Mouse (Mus musculus) limb, embryonic 12.5 days (tissue): ENCODE measurements around the gene Tox2. TPM values are rescaled to one million over a fixed set of nuclear protein-coding genes. Genes with fewer than 3 reads are reported as not detected.

ENCODE experiments used
- ATAC-seq: fragments of 200-750 bp; cut with Nextera tagmentation; 2 replicates; pipeline ENCODE4 v1.8.0; 2017; ENCODE audit warnings: low read depth, moderate TSS enrichment; ENCODE audit not compliant: insufficient number of reproducible peaks, insufficient read depth, low FRiP score, low TSS enrichment
- H3K27ac ChIP-seq: fragments of 300-500 bp; sonication (generic); 2 replicates; pipeline ENCODE4 v1.5.1; 2016; ENCODE audit warnings: mild to moderate bottlenecking, moderate library complexity
- H3K27me3 ChIP-seq: fragments of 300-500 bp; sonication (generic); 2 replicates; pipeline ENCODE4 v1.6.1; 2016; ENCODE audit warnings: mild to moderate bottlenecking, moderate library complexity
- H3K36me3 ChIP-seq: fragments of 300-500 bp; sonication (generic); 2 replicates; pipeline ENCODE4 v1.6.1; 2016; ENCODE audit warnings: mild to moderate bottlenecking, moderate library complexity
- H3K4me1 ChIP-seq: fragments of 300-500 bp; sonication (generic); replicated peaks from 2 replicates; pipeline ENCODE4 v1.6.1; 2016
- H3K4me2 ChIP-seq: fragments of 300-500 bp; sonication (generic); 2 replicates; pipeline ENCODE4 v1.6.1; 2016; ENCODE audit warnings: mild to moderate bottlenecking, moderate library complexity
- H3K4me3 ChIP-seq: fragments of 300-500 bp; sonication (generic); replicated peaks from 2 replicates; pipeline ENCODE4 v1.5.1; 2016; ENCODE audit warnings: mild to moderate bottlenecking
- H3K9ac ChIP-seq: fragments of 300-500 bp; sonication (generic); replicated peaks from 2 replicates; pipeline ENCODE4 v1.6.1; 2016; ENCODE audit warnings: mild to moderate bottlenecking, moderate library complexity
- H3K9me3 ChIP-seq: fragments of 300-500 bp; sonication (generic); 2 replicates; pipeline ENCODE4 v1.6.1; 2016; ENCODE audit warnings: mild to moderate bottlenecking, moderate library complexity
- WGBS: fragments of 180-500 bp; shearing (Covaris S2); methylation state at CpG from one replicate; pipeline ENCODE4 v1.1.7; 2016; 5-methylcytosine and 5-hydroxymethylcytosine counted together
- polyA plus RNA-seq: library from polyadenylated mRNA; unstranded; fragments of >200 nt; fragmentation: Nextera tagmentation; extraction: Ambion mirVana; gene quantifications from 2 replicates; pipeline ENCODE4 v1.2.1, GENCODE M21; 2016

Tox2 gene
- polyA plus RNA-seq, 1 experiment from 2014 or later: 0.92 TPM

GRCm38 (mm10) chr2:163231781-163232534 lies 29.0 kb downstream of the Tox2 start:
- H3K27ac ChIP-seq: no peak overlapping the region
- H3K36me3 ChIP-seq: no peaks in the 10 kb centered on the region
- no peak overlapping the region for H3K4me3 ChIP-seq
- no peak for ATAC-seq
- H3K9me3 ChIP-seq: no peaks in the 10 kb centered on the region
- H3K4me2 ChIP-seq: no peak overlapping the region
- H3K27me3 ChIP-seq: peaks cover 21% of the 10 kb centered on the region
- H3K4me1 ChIP-seq: no peaks in the 10 kb centered on the region; the same call in 1 of the 2 replicates
- WGBS: 79% methylated on average over 13 of the region's 13 CpGs
- H3K9ac ChIP-seq: no peak overlapping the region

- ATAC-seq: no peak
- H3K27me3 ChIP-seq: peaks cover 32% of the 10 kb centered on the region
- no peak overlapping the region for H3K4me3 ChIP-seq
- no peaks in the 10 kb centered on the region for H3K4me1 ChIP-seq
- H3K27ac ChIP-seq: no peak overlapping the region
- H3K9me3 ChIP-seq: no peaks in the 10 kb centered on the region
- WGBS: 85% methylated on average over 9 of the region's 9 CpGs
- H3K4me2 ChIP-seq: no peak overlapping the region
- no peak overlapping the region for H3K9ac ChIP-seq
- H3K36me3 ChIP-seq: no peaks in the 10 kb centered on the region
These were observed 30.7 kb downstream of the Tox2 start for GRCm38 (mm10) chr2:163233666-163234065.

DNA sequence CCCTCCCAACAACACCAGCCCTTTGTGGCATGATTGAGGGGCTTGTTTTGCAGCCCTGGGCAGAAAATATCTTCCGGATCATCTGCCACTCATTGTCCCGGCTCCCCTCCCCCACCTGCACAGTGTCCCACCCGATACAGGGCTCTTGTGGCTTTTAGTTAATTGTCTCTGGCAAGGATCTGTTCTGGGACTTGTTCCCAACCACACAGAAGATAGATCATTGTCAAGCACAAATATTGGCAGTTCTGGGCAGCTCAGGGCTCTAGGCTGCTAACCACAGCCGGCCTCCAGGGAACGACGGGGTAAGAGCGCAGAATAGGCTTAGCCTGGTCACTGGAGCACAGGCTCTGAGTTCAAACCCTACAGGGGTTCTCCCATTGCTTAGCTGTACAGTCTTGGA lies 33.1 kb downstream of the Tox2 start:
- Histone ChIP-seq H3K4me1 (no peaks in the 10 kb centered on the region), H3K36me3 (no peaks in the 10 kb centered on the region), H3K4me2 (no peak overlapping the region), H3K27ac (no peak overlapping the region), H3K9me3 (no peaks in the 10 kb centered on the region), H3K27me3 (peaks cover 33% of the 10 kb centered on the region), H3K4me3 (no peak overlapping the region), H3K9ac (no peak overlapping the region)
- WGBS: 66% methylated on average over 7 of the region's 7 CpGs
- no peak for ATAC-seq

DNA sequence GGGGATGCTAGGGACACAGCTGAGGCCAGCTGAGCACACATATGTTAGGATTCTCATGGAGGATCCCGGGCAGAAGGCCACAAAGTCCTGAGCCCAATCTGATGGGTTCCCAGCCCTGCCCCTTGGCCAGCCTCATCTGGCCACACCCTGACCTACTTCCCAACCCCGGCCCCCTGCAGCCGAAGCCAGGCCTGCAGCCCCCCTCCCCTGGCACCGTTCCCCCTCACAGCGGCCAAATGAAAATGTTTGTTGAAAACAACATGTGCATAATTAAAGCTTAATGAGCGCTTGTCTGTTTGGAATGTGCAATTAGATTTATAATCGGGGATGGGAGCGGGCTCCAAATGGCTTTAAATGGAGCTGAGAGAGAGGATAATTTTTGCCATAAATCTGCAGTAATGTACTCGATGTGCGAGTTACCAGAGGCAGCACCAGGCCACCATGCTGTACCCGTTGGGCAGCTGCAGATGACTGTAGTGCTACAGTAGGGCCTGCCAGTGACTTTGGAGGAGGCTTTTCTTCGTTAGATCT lies 35.1 kb downstream of the Tox2 start:
- H3K27ac ChIP-seq: no peak overlapping the region
- H3K9me3 ChIP-seq: no peaks in the 10 kb centered on the region
- no peak overlapping the region for H3K9ac ChIP-seq
- H3K4me1 ChIP-seq: peaks cover 4% of the 10 kb centered on the region; the same call in 1 of the 2 replicates
- no peak overlapping the region for H3K4me2 ChIP-seq
- WGBS: 45% methylated on average over 12 of the region's 12 CpGs
- no peak for ATAC-seq
- H3K27me3 ChIP-seq: peaks cover 24% of the 10 kb centered on the region
- H3K4me3 ChIP-seq: no peak overlapping the region
- H3K36me3 ChIP-seq: no peaks in the 10 kb centered on the region

DNA sequence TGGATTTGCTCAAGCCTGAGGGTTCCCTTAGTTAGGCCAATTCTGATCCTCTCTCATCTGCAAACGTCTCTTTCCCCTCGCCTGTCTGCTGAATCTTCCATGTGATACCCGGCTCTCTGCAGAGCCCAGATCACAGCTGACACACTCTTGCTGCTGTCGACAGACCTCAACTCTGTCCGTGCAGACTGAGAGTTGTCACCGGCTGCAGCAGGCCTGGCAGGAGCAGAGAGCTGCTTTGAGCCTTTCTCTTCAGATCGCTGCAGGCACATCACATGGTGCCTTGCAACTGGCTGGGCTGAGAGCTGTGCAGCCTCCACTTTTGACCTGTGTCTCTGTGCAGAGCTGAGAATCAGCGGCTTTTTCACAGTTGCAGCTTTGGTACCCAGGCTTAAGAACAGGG lies 37.0 kb downstream of the Tox2 start:
- H3K4me1 ChIP-seq: peaks cover 4% of the 10 kb centered on the region; the same call in 1 of the 2 replicates
- peaks cover 16% of the 10 kb centered on the region; the same call in 1 of the 2 replicates for H3K27me3 ChIP-seq
- ATAC-seq: no peak
- H3K4me2 ChIP-seq: no peak overlapping the region
- 59% methylated on average over 8 of the region's 8 CpGs for WGBS
- no peak overlapping the region for H3K27ac ChIP-seq
- 0 out of 2 replicates have a peak overlapping the region, but pooled peaks have one; percentile 27 for H3K9ac ChIP-seq
- no peaks in the 10 kb centered on the region for H3K9me3 ChIP-seq
- no peaks in the 10 kb centered on the region for H3K36me3 ChIP-seq
- no peak overlapping the region for H3K4me3 ChIP-seq

DNA sequence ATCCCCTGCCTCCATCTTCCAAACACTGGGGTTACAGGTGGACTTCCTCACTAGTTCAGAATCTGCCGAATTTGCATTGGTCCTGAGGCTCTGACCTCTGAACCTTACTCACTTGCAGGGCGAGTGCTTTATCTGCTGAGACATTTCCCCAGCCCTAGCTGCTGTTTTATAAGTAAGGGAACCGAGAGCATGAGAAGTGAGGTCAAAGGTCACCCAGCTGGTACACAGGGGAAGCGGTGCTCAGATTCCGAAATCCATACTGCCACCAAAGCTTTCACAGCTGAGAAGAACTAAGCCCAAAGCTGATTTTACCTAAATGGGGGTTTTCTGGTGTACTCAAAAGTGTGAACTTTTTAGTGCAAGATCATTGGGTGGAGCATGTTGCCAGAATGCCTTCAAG lies 38.9 kb downstream of the Tox2 start:
- ATAC-seq: no peak
- Histone ChIP-seq H3K4me1 (peaks cover 4% of the 10 kb centered on the region; the same call in 1 of the 2 replicates), H3K9me3 (no peaks in the 10 kb centered on the region), H3K27me3 (0 out of 2 replicates have a peak, but pooled peaks cover 13% of the 10 kb centered on the region), H3K36me3 (no peaks in the 10 kb centered on the region), H3K9ac (no peak overlapping the region), H3K27ac (no peak overlapping the region), H3K4me3 (no peak overlapping the region), H3K4me2 (no peak overlapping the region)
- WGBS: 21% methylated on average over 5 of the region's 5 CpGs

DNA sequence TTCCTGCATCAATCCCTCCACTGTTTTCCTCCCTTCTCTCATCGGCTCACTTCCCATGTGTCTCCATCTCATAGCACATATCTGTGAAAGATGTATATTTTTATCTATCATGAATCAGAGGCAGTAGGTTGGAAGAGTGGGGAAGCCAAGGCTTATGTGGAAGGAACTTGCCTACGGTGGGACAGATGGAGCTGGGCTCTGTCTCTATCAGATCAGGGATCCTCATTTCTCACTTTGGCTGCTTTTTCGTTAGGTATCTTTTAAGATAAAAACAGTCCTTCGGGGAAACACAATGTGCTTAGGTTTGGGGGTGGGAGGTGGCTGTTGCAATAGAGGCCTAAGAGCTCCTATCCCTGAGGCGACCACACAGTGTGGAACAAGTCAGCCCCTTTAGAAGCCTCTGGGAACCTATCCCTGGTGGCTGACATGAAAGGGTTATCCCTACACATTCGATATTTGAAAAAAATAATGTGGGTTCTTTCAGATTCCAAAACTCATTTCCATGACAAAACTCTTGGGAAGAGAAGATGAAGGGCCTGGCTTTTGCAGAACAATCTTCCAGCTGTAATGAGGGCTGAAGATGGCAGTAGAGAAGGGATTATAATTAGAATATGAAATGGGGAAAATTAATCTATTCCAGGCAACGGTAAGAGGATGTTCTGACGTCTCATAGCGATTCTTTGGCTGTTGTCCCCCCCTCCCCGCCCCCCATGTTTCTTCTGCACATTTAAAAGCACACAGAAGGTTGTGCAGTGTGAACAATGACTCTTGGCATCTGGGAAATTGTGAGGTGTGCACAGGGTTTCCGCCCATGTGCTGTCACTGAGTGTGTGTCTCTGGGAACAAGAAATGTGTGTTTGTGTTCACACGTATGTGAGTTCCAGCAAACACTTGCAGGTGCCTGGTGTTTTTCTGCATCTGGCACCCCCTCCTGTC lies 41.3 kb downstream of the Tox2 start:
- H3K36me3 ChIP-seq: no peaks in the 10 kb centered on the region
- no peaks in the 10 kb centered on the region for H3K9me3 ChIP-seq
- no peak overlapping the region for H3K4me2 ChIP-seq
- no peak overlapping the region for H3K9ac ChIP-seq
- H3K4me3 ChIP-seq: no peak overlapping the region
- ATAC-seq: no peak
- H3K27ac ChIP-seq: no peak overlapping the region
- 86% methylated on average over 12 of the region's 12 CpGs for WGBS
- H3K4me1 ChIP-seq: peaks cover 4% of the 10 kb centered on the region; the same call in 1 of the 2 replicates
- no peaks in the 10 kb centered on the region for H3K27me3 ChIP-seq

DNA sequence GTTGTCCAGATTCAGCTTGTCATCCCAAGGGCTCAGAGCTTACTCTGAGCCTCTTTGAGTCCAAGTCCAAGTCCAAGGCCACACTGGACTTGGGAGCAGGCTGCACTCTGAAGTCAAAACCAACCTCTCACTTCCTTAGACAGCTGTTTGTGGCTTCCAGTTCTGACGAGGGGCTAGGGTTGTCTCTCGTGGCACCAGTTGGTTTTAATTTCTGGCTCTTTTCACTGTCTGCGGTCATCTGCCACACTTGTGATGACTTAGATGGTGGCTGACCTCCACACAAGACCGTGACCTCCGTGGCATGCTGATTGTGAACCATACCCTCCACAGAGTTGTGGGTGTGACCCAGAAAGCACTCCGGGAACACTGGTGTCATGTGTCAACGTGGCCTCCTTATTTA lies 46.0 kb downstream of the Tox2 start:
- no peak overlapping the region for H3K27ac ChIP-seq
- H3K36me3 ChIP-seq: no peaks in the 10 kb centered on the region
- no peak overlapping the region for H3K4me2 ChIP-seq
- H3K27me3 ChIP-seq: peaks cover 9% of the 10 kb centered on the region
- no peak overlapping the region for H3K9ac ChIP-seq
- no peak overlapping the region for H3K4me3 ChIP-seq
- peaks cover 7% of the 10 kb centered on the region; the same call in 1 of the 2 replicates for H3K4me1 ChIP-seq
- 54% methylated on average over 7 of the region's 7 CpGs for WGBS
- H3K9me3 ChIP-seq: no peaks in the 10 kb centered on the region
- no peak for ATAC-seq

DNA sequence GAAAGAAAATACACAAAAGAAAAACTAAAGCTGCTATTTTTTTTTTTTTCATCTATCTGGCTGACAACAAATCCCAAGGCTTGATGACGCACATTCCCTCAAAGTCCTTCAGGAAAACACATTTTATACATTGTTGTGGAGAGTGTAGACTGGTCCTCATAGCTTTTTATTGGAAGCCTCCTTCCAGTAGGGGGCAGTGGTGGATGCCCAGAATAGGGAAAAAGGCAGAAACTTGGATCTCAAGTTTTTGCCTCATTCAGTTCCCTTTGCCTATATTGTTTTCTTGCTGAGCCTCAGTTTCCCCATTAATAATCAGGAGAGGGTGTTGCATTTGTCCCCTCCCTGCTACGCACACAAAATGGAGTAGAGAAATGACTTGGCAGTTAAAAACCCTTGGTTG lies 49.7 kb downstream of the Tox2 start:
- Histone ChIP-seq H3K27ac (no peak overlapping the region), H3K4me2 (no peak overlapping the region), H3K36me3 (no peaks in the 10 kb centered on the region), H3K4me1 (peaks cover 13% of the 10 kb centered on the region; the same call in 1 of the 2 replicates), H3K27me3 (peaks cover 11% of the 10 kb centered on the region), H3K4me3 (no peak overlapping the region), H3K9me3 (no peaks in the 10 kb centered on the region), H3K9ac (no peak overlapping the region)
- WGBS: 88% methylated on average over 2 of the region's 2 CpGs
- ATAC-seq: no peak

- peaks cover 11% of the 10 kb centered on the region for H3K27me3 ChIP-seq
- no peak overlapping the region for H3K27ac ChIP-seq
- H3K4me2 ChIP-seq: peak overlapping the region; percentile 24; the same call in 1 of the 2 replicates
- H3K4me1 ChIP-seq: peaks cover 13% of the 10 kb centered on the region; the same call in 1 of the 2 replicates
- H3K4me3 ChIP-seq: no peak overlapping the region
- no peak for ATAC-seq
- H3K36me3 ChIP-seq: no peaks in the 10 kb centered on the region
- WGBS: 66% methylated on average over 22 of the region's 22 CpGs
- H3K9me3 ChIP-seq: no peaks in the 10 kb centered on the region
- H3K9ac ChIP-seq: no peak overlapping the region
These were observed 50.5 kb downstream of the Tox2 start for GRCm38 (mm10) chr2:163253248-163254099.
